Mouse (Mus musculus) midbrain, embryonic 14.5 days (tissue): Measurements from ENCODE around the gene Mospd3. TPM values are rescaled to one million over a fixed set of nuclear protein-coding genes. Genes with fewer than 3 reads are reported as not detected.

Experiments
- polyA plus RNA-seq: library from polyadenylated mRNA; unstranded; fragments of >200 nt; fragmentation: Nextera tagmentation; extraction: Ambion mirVana; gene quantifications from 2 replicates; pipeline ENCODE4 v1.2.1, GENCODE M21; 2014

The Mospd3 gene
- polyA plus RNA-seq, 1 experiment from 2014 or later: 67.2 TPM

Other genes with a start within 250 kb of the Mospd3 start
- 0.11 and 0.12 TPM in 2 replicates for gene Zan, start 124.0 kb downstream of the Mospd3 start, polyA plus RNA-seq
- gene Pop7, start 98.5 kb downstream of the Mospd3 start, polyA plus RNA-seq: 83.7 and 103 TPM in 2 replicates
- 17.0 and 23.5 TPM in 2 replicates for gene Gigyf1, start 82.5 kb downstream of the Mospd3 start, polyA plus RNA-seq
- gene Epo, start 67.8 kb downstream of the Mospd3 start, polyA plus RNA-seq: not detected in 2 replicates
- 633 and 757 TPM in 2 replicates for gene Gnb2, start 67.5 kb downstream of the Mospd3 start, polyA plus RNA-seq
- gene Actl6b, start 47.5 kb downstream of the Mospd3 start, polyA plus RNA-seq: 234 and 291 TPM in 2 replicates
- 4.0 and 5.6 TPM in 2 replicates for gene Tfr2, start 31.2 kb downstream of the Mospd3 start, polyA plus RNA-seq
- gene Pcolce, start 12.7 kb upstream of the Mospd3 start, polyA plus RNA-seq: 3.0 and 11.7 TPM in 2 replicates
- 0.09 and 0.18 TPM in 2 replicates for gene Fbxo24, start 27.9 kb upstream of the Mospd3 start, polyA plus RNA-seq
- gene Lrch4, start 28.1 kb upstream of the Mospd3 start, polyA plus RNA-seq: 18.1 and 21.9 TPM in 2 replicates
- 4.4 and 6.0 TPM in 2 replicates for gene Gm20605, start 28.1 kb upstream of the Mospd3 start, polyA plus RNA-seq
- 4.1 and 5.6 TPM in 2 replicates for gene Sap25, start 40.3 kb upstream of the Mospd3 start, polyA plus RNA-seq
- not detected in 2 replicates for gene Irs3, start 44.7 kb upstream of the Mospd3 start, polyA plus RNA-seq
- 10.3 and 12.8 TPM in 2 replicates for gene Agfg2, start 83.7 kb upstream of the Mospd3 start, polyA plus RNA-seq
- gene Nyap1, start 140.5 kb upstream of the Mospd3 start, polyA plus RNA-seq: 16.2 and 28.8 TPM in 2 replicates
- 42.1 and 47.0 TPM in 2 replicates for gene Tsc22d4, start 144.7 kb upstream of the Mospd3 start, polyA plus RNA-seq
- gene Ppp1r35, start 177.8 kb upstream of the Mospd3 start, polyA plus RNA-seq: 53.4 and 58.6 TPM in 2 replicates
- gene Mepce, start 186.6 kb upstream of the Mospd3 start, polyA plus RNA-seq: 11.3 and 14.4 TPM in 2 replicates
- gene Zcwpw1, start 186.7 kb upstream of the Mospd3 start, polyA plus RNA-seq: 5.6 and 8.2 TPM in 2 replicates
- gene Pilra, start 235.2 kb upstream of the Mospd3 start, polyA plus RNA-seq: 0.26 and 0.51 TPM in 2 replicates